Mouse (Mus musculus): ENCODE results near the gene Vwa1. TPM values are rescaled to one million over a fixed set of nuclear protein-coding genes. Genes with fewer than 3 reads are reported as not detected.
A peak's percentile ranks its signal among the peaks of the same experiment; 100 is the strongest.
"Not testable (repeated sequence)": the region's sequence is repeated elsewhere in the genome, so short reads cannot be mapped to it uniquely, and the experiment has no call there.

Gene Vwa1
- total and polyA plus RNA-seq, 3 experiments, result 0.33 to 0.42 TPM; not detected in 1

- no peaks in the 10 kb centered on the region for H3K79me2 ChIP-seq (ENCODE audit: control insufficient read depth, insufficient read depth, low read length, poor library complexity)
- H3K9me3 ChIP-seq (replicated peaks; ENCODE audit: insufficient read depth, low read length), result no peaks in the 10 kb centered on the region
- no peak within 1 kb of the TSS for H3K27ac ChIP-seq (ENCODE audit: control insufficient read depth, low read depth, low read length)
- no peak within 1 kb of the TSS for H3K9ac ChIP-seq (ENCODE audit: control insufficient read depth, low read depth, low read length, poor library complexity, severe bottlenecking)
- no peak within 1 kb of the TSS for H3K4me3 ChIP-seq (ENCODE audit: control insufficient read depth in 1 of 2, insufficient read depth in 1 of 2, low read depth in 2 of 2, low read length in 2 of 2)
- DNase-seq (ENCODE audit: low read depth, low spot score), result no peak
- no peaks in the 10 kb centered on the region for H3K27me3 ChIP-seq (ENCODE audit: control insufficient read depth in 1 of 2, insufficient read depth in 2 of 2, low read length in 2 of 2)
- TF ChIP-seq SIN3A (IDR thresholded peaks at IDR 0.05; ENCODE audit: low read length) (no peak), USF2 (IDR thresholded peaks at IDR 0.05; ENCODE audit: borderline replicate concordance in 1 of 2, insufficient read depth in 1 of 2, low read depth in 1 of 2, low read length in 2 of 2) (no peak), BHLHE40 (IDR thresholded peaks at IDR 0.05; ENCODE audit: borderline replicate concordance, low read depth, low read length) (no peak), TBP (IDR thresholded peaks at IDR 0.05; ENCODE audit: low read depth, low read length) (no peak), NELFE (IDR thresholded peaks at IDR 0.05; ENCODE audit: low read depth, low read length) (no peak), ZKSCAN1 (IDR thresholded peaks at IDR 0.05; ENCODE audit: low read depth, low read length) (no peak), GABPA (IDR thresholded peaks at IDR 0.05; ENCODE audit: low read depth, low read length) (no peak), ZMIZ1 (IDR thresholded peaks at IDR 0.05; ENCODE audit: low read depth, low read length) (no peak)
- peaks cover 10 to 17% of the 10 kb centered on the region in 2 experiments for H3K4me1 ChIP-seq (ENCODE audit: control insufficient read depth in 1 of 2, insufficient read depth in 2 of 2, low read length in 2 of 2)
- peaks cover 0 to 15% of the 10 kb centered on the region in 2 experiments; a peak in 2 of 4 replicates for H3K36me3 ChIP-seq (ENCODE audit: control insufficient read depth in 1 of 2, insufficient read depth in 2 of 2, low read length in 2 of 2)
Observed at GRCm38 (mm10) chr4:155790021-155790489, 15.6 kb upstream of the Vwa1 start, which contains the start of gene Ankrd65. Gene Ankrd65 (plus strand): TSS chr4:155790439.

GRCm38 (mm10) chr4:155788833-155789232 is 14.3 kb upstream of the Vwa1 start:
- H3K36me3 ChIP-seq (ENCODE audit: control insufficient read depth in 1 of 2, insufficient read depth in 2 of 2, low read length in 2 of 2), result peaks cover 0 to 16% of the 10 kb centered on the region in 2 experiments; a peak in 2 of 4 replicates
- not testable (repeated sequence) for H3K79me2 ChIP-seq (ENCODE audit: control insufficient read depth, insufficient read depth, low read length, poor library complexity); H3K9me3 ChIP-seq (replicated peaks; ENCODE audit: insufficient read depth, low read length); H3K27me3 ChIP-seq (ENCODE audit: control insufficient read depth in 1 of 2, insufficient read depth in 2 of 2, low read length in 2 of 2); DNase-seq (ENCODE audit: low read depth, low spot score); H3K9ac ChIP-seq (ENCODE audit: control insufficient read depth, low read depth, low read length, poor library complexity, severe bottlenecking); H3K4me3 ChIP-seq (ENCODE audit: control insufficient read depth in 1 of 2, insufficient read depth in 1 of 2, low read depth in 2 of 2, low read length in 2 of 2)
- H3K27ac ChIP-seq (ENCODE audit: control insufficient read depth, low read depth, low read length), result peak overlapping the region; percentile 85
- H3K4me1 ChIP-seq (ENCODE audit: control insufficient read depth in 1 of 2, insufficient read depth in 2 of 2, low read length in 2 of 2), result peaks cover 11 to 17% of the 10 kb centered on the region in 2 experiments

GRCm38 (mm10) chr4:155788300-155788699 is 13.8 kb upstream of the Vwa1 start:
- no peaks in the 10 kb centered on the region for H3K9me3 ChIP-seq (replicated peaks; ENCODE audit: insufficient read depth, low read length)
- no peaks in the 10 kb centered on the region for H3K27me3 ChIP-seq (ENCODE audit: control insufficient read depth in 1 of 2, insufficient read depth in 2 of 2, low read length in 2 of 2)
- H3K27ac ChIP-seq (ENCODE audit: control insufficient read depth, low read depth, low read length), result peak overlapping the region; percentile 85
- H3K36me3 ChIP-seq (ENCODE audit: control insufficient read depth in 1 of 2, insufficient read depth in 2 of 2, low read length in 2 of 2), result peaks cover 0 to 18% of the 10 kb centered on the region in 2 experiments; a peak in 2 of 4 replicates
- peaks cover 14 to 23% of the 10 kb centered on the region in 2 experiments for H3K4me1 ChIP-seq (ENCODE audit: control insufficient read depth in 1 of 2, insufficient read depth in 2 of 2, low read length in 2 of 2)
- H3K4me3 ChIP-seq (ENCODE audit: control insufficient read depth in 1 of 2, insufficient read depth in 1 of 2, low read depth in 2 of 2, low read length in 2 of 2), result no peak overlapping the region
- H3K9ac ChIP-seq (ENCODE audit: control insufficient read depth, low read depth, low read length, poor library complexity, severe bottlenecking), result no peak overlapping the region
- DNase-seq (ENCODE audit: low read depth, low spot score), result peak; percentile 89
- no peaks in the 10 kb centered on the region; the same call in 1 of the 2 replicates for H3K79me2 ChIP-seq (ENCODE audit: control insufficient read depth, insufficient read depth, low read length, poor library complexity)
- TF ChIP-seq ELF1 (IDR thresholded peaks at IDR 0.05; ENCODE audit: low read depth, low read length), result 0 out of 2 replicates have a peak, but pooled peaks have one; percentile 45
- TF ChIP-seq POLR2AphosphoS2 (IDR thresholded peaks at IDR 0.05; ENCODE audit: low read length), result peak; percentile 39; the same call in 1 of the 2 replicates
- peak; percentile 93 to 96 for TF ChIP-seq EP300 (IDR thresholded peaks at IDR 0.05; ENCODE audit: low read depth in 1 of 2, low read length in 2 of 2)
- TF ChIP-seq SMC3 (IDR thresholded peaks at IDR 0.05; ENCODE audit: low read depth, low read length), result no peak
- TF ChIP-seq TBP (IDR thresholded peaks at IDR 0.05; ENCODE audit: low read depth, low read length), result no peak
- TF ChIP-seq MAFK (IDR thresholded peaks at IDR 0.05; ENCODE audit: borderline replicate concordance, low read depth, low read length), result peak; percentile 70; the same call in 1 of the 2 replicates
- TF ChIP-seq ETS1 (IDR thresholded peaks at IDR 0.05; ENCODE audit: low read depth, low read length), result peak; percentile 82
- TF ChIP-seq SIN3A (IDR thresholded peaks at IDR 0.05; ENCODE audit: low read length), result peak; percentile 71; the same call in 1 of the 2 replicates
- peak; percentile 95 for TF ChIP-seq TAL1 (IDR thresholded peaks at IDR 0.05; ENCODE audit: low read length)
- TF ChIP-seq MAZ (IDR thresholded peaks at IDR 0.05; ENCODE audit: low read depth, low read length), result no peak
- peak; percentile 95 for TF ChIP-seq GATA1 (IDR thresholded peaks at IDR 0.05; ENCODE audit: low read depth, low read length)
- TF ChIP-seq UBTF (IDR thresholded peaks at IDR 0.05; ENCODE audit: borderline replicate concordance, insufficient read depth, low read depth, low read length), result no peak
- no peak for TF ChIP-seq BHLHE40 (IDR thresholded peaks at IDR 0.05; ENCODE audit: borderline replicate concordance, low read depth, low read length)
- 0 out of 2 replicates have a peak, but pooled peaks have one; percentile 0 for TF ChIP-seq NRF1 (IDR thresholded peaks at IDR 0.05; ENCODE audit: insufficient read depth, low read depth, low read length, poor library complexity, severe bottlenecking)
- no peak for TF ChIP-seq E2F4 (IDR thresholded peaks at IDR 0.05; ENCODE audit: borderline replicate concordance, low read depth, low read length)
- no peak for TF ChIP-seq ZC3H11A (IDR thresholded peaks at IDR 0.05; ENCODE audit: low read depth, low read length)
- peak; percentile 25; the same call in 1 of the 2 replicates for TF ChIP-seq MAX (IDR thresholded peaks at IDR 0.05; ENCODE audit: low read length)
- no peak for TF ChIP-seq USF2 (IDR thresholded peaks at IDR 0.05; ENCODE audit: borderline replicate concordance in 1 of 2, insufficient read depth in 1 of 2, low read depth in 1 of 2, low read length in 2 of 2)
- 0 out of 2 replicates have a peak, but pooled peaks have one; percentile 12 for TF ChIP-seq JUND (IDR thresholded peaks at IDR 0.05; ENCODE audit: low read depth, low read length)
- no peak for TF ChIP-seq ZKSCAN1 (IDR thresholded peaks at IDR 0.05; ENCODE audit: low read depth, low read length)

Data from MEL (cell line).